26 mouse cellular contexts compared by ENCODE assay signal in the genomic region with DNA sequence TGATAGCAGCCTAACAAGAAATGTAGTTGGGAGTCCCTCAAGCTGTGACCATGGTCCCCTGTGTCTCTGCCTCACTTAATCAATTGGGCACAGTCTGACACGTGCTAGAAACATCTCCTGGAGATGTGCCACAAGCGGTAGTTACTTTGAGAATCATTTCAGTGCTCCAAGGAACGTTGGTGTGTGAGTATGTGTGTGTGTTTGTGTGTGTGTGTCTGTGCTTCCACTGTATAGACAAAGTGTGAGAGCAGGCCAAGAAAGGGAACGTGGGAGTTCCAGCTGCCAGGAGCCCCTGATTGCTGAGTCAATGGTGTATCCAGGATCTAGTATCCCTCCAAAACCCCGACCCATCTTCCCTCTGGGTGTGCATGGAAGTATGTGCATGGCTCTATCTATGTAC.
DNase-seq lines count a peak whose midpoint lies in the region; ATAC-seq and TF ChIP-seq lines count a peak whose summit lies in the region.
"Had no signal": no experiment of that assay in that cellular context is flagged by ENCODE, and none has a peak within 500 bp of the region (broad histone marks: within the 10 kb centered on the region; RNA-seq: fewer than 3 reads in every experiment).

No protein-coding gene starts in this region.

- no peak overlapping the region for H3K9ac ChIP-seq in midbrain, postnatal 0 days (replicated peaks; ENCODE audit: low read length, poor library complexity, severe bottlenecking)
- H3K9ac ChIP-seq: heart, embryonic 12.5 days; intestine, embryonic 15.5 days; liver, embryonic 12.5 days; liver, postnatal 0 days; midbrain, embryonic 13.5 days had no signal

- no peak for DNase-seq in frontal cortex, postnatal 25 days (ENCODE audit: low spot score in 2 of 2)
- DNase-seq in left cerebral cortex, postnatal 25 days (ENCODE audit: low spot score in 2 of 2): peak; percentile 58 to 72
- DNase-seq in left cerebral cortex, adult 11 months (ENCODE audit: low spot score): no peak
- peak; percentile 8 for DNase-seq in Muller cell, postnatal 12 days (ENCODE audit: inconsistent ontology term)
- no peak for DNase-seq in embryonic facial prominence, embryonic 10.5 days (ENCODE audit: low spot score)
- DNase-seq in B cell, adult 2 months: no peak
- no peak for DNase-seq in midbrain, postnatal 0 days (ENCODE audit: low spot score)
- DNase-seq: adrenal gland, postnatal 25 days; cerebellum, adult 8-10 months; gastrocnemius, postnatal 36 days; heart, adult 18-20 months; layer of hippocampus, postnatal 36 days; liver, postnatal 0 days; retina, postnatal 1 day; spleen, adult 18-20 months; thymus, adult 18-20 months; thymus, postnatal 36 days had no signal

- peaks cover 31% of the 10 kb centered on the region for H3K27me3 ChIP-seq in embryonic facial prominence, embryonic 10.5 days (replicated peaks; ENCODE audit: low read depth, poor library complexity, severe bottlenecking)
- H3K27me3 ChIP-seq in midbrain, postnatal 0 days (ENCODE audit: insufficient read depth, low read length): no peaks in the 10 kb centered on the region
- H3K27me3 ChIP-seq: intestine, embryonic 15.5 days; midbrain, embryonic 13.5 days had no signal

- no peak for TF ChIP-seq CTCF in midbrain, postnatal 0 days (IDR thresholded peaks at IDR 0.05)

- no peak overlapping the region for H3K4me2 ChIP-seq in midbrain, postnatal 0 days (ENCODE audit: low read depth, low read length, poor library complexity, severe bottlenecking)
- H3K4me2 ChIP-seq: heart, embryonic 12.5 days; intestine, embryonic 15.5 days; liver, embryonic 12.5 days; midbrain, embryonic 13.5 days had no signal

- no peaks in the 10 kb centered on the region for H3K36me3 ChIP-seq in embryonic facial prominence, embryonic 10.5 days (replicated peaks)
- H3K36me3 ChIP-seq in midbrain, postnatal 0 days (ENCODE audit: insufficient read depth, low read length): no peaks in the 10 kb centered on the region
- H3K36me3 ChIP-seq: heart, embryonic 12.5 days; intestine, embryonic 15.5 days; liver, embryonic 12.5 days; midbrain, embryonic 13.5 days had no signal

- H3K9me3 ChIP-seq in embryonic facial prominence, embryonic 10.5 days: no peaks in the 10 kb centered on the region
- no peaks in the 10 kb centered on the region for H3K9me3 ChIP-seq in midbrain, postnatal 0 days (ENCODE audit: low read length)
- H3K9me3 ChIP-seq: heart, embryonic 12.5 days; intestine, embryonic 15.5 days; liver, embryonic 12.5 days; midbrain, embryonic 13.5 days had no signal

- intact Hi-C loops in left cerebral cortex, postnatal 25 days (cut with DNase I): no loop called here

- peak overlapping the region; percentile 41; the same call in 1 of the 2 replicates for H3K27ac ChIP-seq in embryonic facial prominence, embryonic 10.5 days (replicated peaks)
- no peak overlapping the region for H3K27ac ChIP-seq in midbrain, postnatal 0 days (ENCODE audit: low read depth, low read length)
- H3K27ac ChIP-seq: gastrocnemius, adult 2 months; hindbrain, postnatal 0 days; intestine, embryonic 15.5 days; kidney, postnatal 0 days; liver, embryonic 12.5 days; macrophage; midbrain, embryonic 13.5 days had no signal

- peak; percentile 29 for ATAC-seq in frontal cortex, adult (ENCODE audit: low TSS enrichment)
- ATAC-seq in midbrain, postnatal 0 days (ENCODE audit: low FRiP score): no peak
- ATAC-seq: liver, embryonic 12.5 days; liver, postnatal 0 days; midbrain, embryonic 13.5 days had no signal

- H3K4me1 ChIP-seq in embryonic facial prominence, embryonic 10.5 days: peaks cover 69% of the 10 kb centered on the region
- peaks cover 8% of the 10 kb centered on the region; the same call in 1 of the 2 replicates for H3K4me1 ChIP-seq in midbrain, postnatal 0 days (ENCODE audit: insufficient read depth, low read length)
- H3K4me1 ChIP-seq: liver, embryonic 12.5 days had no signal

- WGBS in embryonic facial prominence, embryonic 10.5 days: 79% methylated on average over 5 of the region's 5 CpGs
- 64% methylated on average over 5 of the region's 5 CpGs for WGBS in midbrain, postnatal 0 days

- no peak overlapping the region for H3K4me3 ChIP-seq in embryonic facial prominence, embryonic 10.5 days
- no peak overlapping the region for H3K4me3 ChIP-seq in midbrain, postnatal 0 days (ENCODE audit: low read depth, low read length)
- H3K4me3 ChIP-seq: gastrocnemius, adult 2 months; heart, embryonic 12.5 days; intestine, embryonic 15.5 days; liver, embryonic 12.5 days; midbrain, embryonic 13.5 days had no signal

Comparison
In these comparisons a context has a peak if more than half of its experiments do, and no peak if none do; other contexts are left out.
1. DNase-seq: peak in left cerebral cortex, postnatal 25 days (2 of 2) and Muller cell, postnatal 12 days (single experiment); none in frontal cortex, postnatal 25 days (0 of 2), left cerebral cortex, adult 11 months (single experiment), embryonic facial prominence, embryonic 10.5 days (single experiment), B cell, adult 2 months (0 of 2) and midbrain, postnatal 0 days (single experiment).